Mouse (Mus musculus): ENCODE measurements around the gene Kcnq5.

Gene Kcnq5

GRCm38 (mm10) chr1:21961251-21962082 is at the start of gene Kcnq5:
TSS of gene Kcnq5 (minus strand) at chr1:21961942.
- TF ChIP-seq GATA4 (IDR thresholded peaks at IDR 0.05; ENCODE audit: insufficient replicate concordance, low read length), result no peak

- TF ChIP-seq GATA4 (IDR thresholded peaks at IDR 0.05; ENCODE audit: insufficient replicate concordance, low read length), result no peak
These were observed 18.0 kb upstream of the Kcnq5 start for GRCm38 (mm10) chr1:21979755-21980154.

- no peak for TF ChIP-seq GATA4 (IDR thresholded peaks at IDR 0.05; ENCODE audit: insufficient replicate concordance, low read length)
These were observed 17.6 kb upstream of the Kcnq5 start for GRCm38 (mm10) chr1:21979292-21979691.

GRCm38 (mm10) chr1:21974040-21974439 is 12.3 kb upstream of the Kcnq5 start:
- TF ChIP-seq GATA4 (IDR thresholded peaks at IDR 0.05; ENCODE audit: insufficient replicate concordance, low read length), result no peak

GRCm38 (mm10) chr1:21967139-21967538 is 5.4 kb upstream of the Kcnq5 start:
- TF ChIP-seq GATA4 (IDR thresholded peaks at IDR 0.05; ENCODE audit: insufficient replicate concordance, low read length), result no peak

GRCm38 (mm10) chr1:21962896-21963864 is 1.4 kb upstream of the Kcnq5 start:
- TF ChIP-seq GATA4 (IDR thresholded peaks at IDR 0.05; ENCODE audit: insufficient replicate concordance, low read length), result no peak

GRCm38 (mm10) chr1:21962083-21962471 is 335 bp upstream of the Kcnq5 start:
- TF ChIP-seq GATA4 (IDR thresholded peaks at IDR 0.05; ENCODE audit: insufficient replicate concordance, low read length), result no peak

- TF ChIP-seq GATA4 (IDR thresholded peaks at IDR 0.05; ENCODE audit: insufficient replicate concordance, low read length), result no peak
These were observed 1.1 kb downstream of the Kcnq5 start for GRCm38 (mm10) chr1:21960421-21961250.

- no peak for TF ChIP-seq GATA4 (IDR thresholded peaks at IDR 0.05; ENCODE audit: insufficient replicate concordance, low read length)
These were observed 2.0 kb downstream of the Kcnq5 start for GRCm38 (mm10) chr1:21959648-21960285.

GRCm38 (mm10) chr1:21958013-21958412 is 3.7 kb downstream of the Kcnq5 start:
- TF ChIP-seq GATA4 (IDR thresholded peaks at IDR 0.05; ENCODE audit: insufficient replicate concordance, low read length), result no peak

GRCm38 (mm10) chr1:21940831-21941230 is 20.9 kb downstream of the Kcnq5 start:
- no peak for TF ChIP-seq GATA4 (IDR thresholded peaks at IDR 0.05; ENCODE audit: insufficient replicate concordance, low read length)

- no peak for TF ChIP-seq GATA4 (IDR thresholded peaks at IDR 0.05; ENCODE audit: insufficient replicate concordance, low read length)
These were observed 34.6 kb downstream of the Kcnq5 start for GRCm38 (mm10) chr1:21927182-21927581.

GRCm38 (mm10) chr1:21923293-21923642 is 38.5 kb downstream of the Kcnq5 start:
- no peak for TF ChIP-seq GATA4 (IDR thresholded peaks at IDR 0.05; ENCODE audit: insufficient replicate concordance, low read length)

GRCm38 (mm10) chr1:21922578-21923292 is 39.0 kb downstream of the Kcnq5 start:
- no peak for TF ChIP-seq GATA4 (IDR thresholded peaks at IDR 0.05; ENCODE audit: insufficient replicate concordance, low read length)

Data from liver, adult (tissue).